Mouse (Mus musculus) heart, adult 2 months (tissue): ENCODE measurements around the gene Arhgef15.
"Not testable (repeated sequence)": the region's sequence is repeated elsewhere in the genome, so short reads cannot be mapped to it uniquely, and the experiment has no call there.

ENCODE experiments used
- CTCF ChIP-seq: fragments of 200-600 bp; IDR thresholded peaks from 2 replicates; pipeline ENCODE4 v1.8.1; 2022; ENCODE audit warnings: antibody characterized with exemption, mild to moderate bottlenecking, moderate library complexity
- EP300 ChIP-seq: fragments of 200-500 bp; IDR thresholded peaks from 2 replicates; pipeline ENCODE4 v1.6.1; 2011; ENCODE audit warnings: low read depth, low read length, control low read depth; ENCODE audit not compliant: insufficient read depth

DNA sequence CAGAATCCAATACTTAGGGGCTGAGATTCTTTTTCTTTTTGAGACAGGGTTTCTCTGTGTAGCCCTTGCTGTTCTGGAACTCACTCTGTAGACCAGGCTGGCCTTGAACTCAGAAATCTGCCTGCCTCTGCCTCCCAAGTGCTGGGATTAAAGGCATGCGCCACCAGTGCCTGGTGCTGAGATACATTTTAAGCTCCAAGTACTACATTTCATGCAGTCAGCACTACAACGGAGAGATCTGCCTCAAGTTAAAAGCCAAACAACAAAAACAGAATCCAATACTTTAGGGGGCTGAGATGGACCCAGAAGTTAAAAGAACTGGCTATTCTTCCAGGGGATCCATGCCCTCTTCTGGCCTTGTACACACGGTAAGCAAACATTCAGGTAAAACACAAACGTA lies 45.5 kb upstream of the Arhgef15 start:
- TF ChIP-seq CTCF, EP300: not testable (repeated sequence)
